13 mouse cellular contexts compared by ENCODE assay signal in the genomic region with DNA sequence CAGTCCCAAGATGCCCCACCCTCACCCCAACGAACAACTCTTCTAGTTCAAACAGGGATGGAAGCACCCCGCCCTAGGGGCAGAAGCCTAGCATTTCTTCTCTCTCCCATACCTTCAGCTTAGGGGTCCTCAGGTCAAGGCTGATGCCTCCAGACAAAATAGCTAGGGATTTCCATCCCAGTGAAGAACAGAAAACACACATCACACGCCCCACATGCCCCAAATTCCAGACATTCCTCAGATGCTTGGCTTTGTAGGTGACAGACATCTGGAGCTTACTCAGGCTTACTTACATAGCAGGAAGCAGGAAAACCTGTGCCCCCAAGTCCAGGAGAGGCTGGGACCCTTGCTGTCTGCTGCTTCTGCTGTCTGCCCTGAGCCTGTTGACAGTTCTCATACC.
A peak's percentile ranks its signal among the peaks of the same experiment; 100 is the strongest.
DNase-seq lines count a peak whose midpoint lies in the region; ATAC-seq and TF ChIP-seq lines count a peak whose summit lies in the region.
"Had no signal": no experiment of that assay in that cellular context is flagged by ENCODE, and none has a peak within 500 bp of the region (broad histone marks: within the 10 kb centered on the region; RNA-seq: fewer than 3 reads in every experiment).

No protein-coding gene starts in this region.

- H3K4me2 ChIP-seq in lung, embryonic 14.5 days = no peak overlapping the region
- H3K4me2 ChIP-seq in embryonic facial prominence, embryonic 14.5 days (ENCODE audit: low read depth, low read length) = no peak overlapping the region
- H3K4me2 ChIP-seq in intestine, embryonic 15.5 days (replicated peaks) = no peak overlapping the region
- H3K4me2 ChIP-seq: forebrain, embryonic 15.5 days; heart, embryonic 15.5 days; midbrain, embryonic 15.5 days had no signal

- H3K27ac ChIP-seq in lung, embryonic 14.5 days (ENCODE audit: low read depth) = no peak overlapping the region
- H3K27ac ChIP-seq in embryonic facial prominence, embryonic 14.5 days (replicated peaks; ENCODE audit: low read depth, low read length) = no peak overlapping the region
- H3K27ac ChIP-seq in intestine, embryonic 15.5 days = no peak overlapping the region
- H3K27ac ChIP-seq: forebrain, embryonic 15.5 days; heart, embryonic 15.5 days; midbrain, embryonic 15.5 days had no signal

- no peaks in the 10 kb centered on the region for H3K27me3 ChIP-seq in lung, embryonic 14.5 days (ENCODE audit: insufficient read depth, low read length)
- no peaks in the 10 kb centered on the region for H3K27me3 ChIP-seq in embryonic facial prominence, embryonic 14.5 days (replicated peaks; ENCODE audit: control insufficient read depth, insufficient read depth, low read length)
- H3K27me3 ChIP-seq in intestine, embryonic 15.5 days (replicated peaks) = no peaks in the 10 kb centered on the region
- H3K27me3 ChIP-seq: forebrain, embryonic 15.5 days; heart, embryonic 15.5 days; midbrain, embryonic 15.5 days had no signal

- peak; percentile 52 for DNase-seq in lung, embryonic 14.5 days
- no peak for DNase-seq in lung, postnatal 4 days
- DNase-seq in R1 (ENCODE audit: low read depth, low spot score) = peak; percentile 99
- DNase-seq in embryonic facial prominence, embryonic 14.5 days (ENCODE audit: low spot score) = peak; percentile 60
- DNase-seq in lung, postnatal 14 days = peak; percentile 5
- DNase-seq in thymus, postnatal 25 days = no peak
- no peak for DNase-seq in urinary bladder, adult 2 months (ENCODE audit: low spot score)
- DNase-seq: cerebellum, postnatal 25 days; liver had no signal

- no peak overlapping the region for H3K4me3 ChIP-seq in lung, embryonic 14.5 days (ENCODE audit: low read depth, low read length)
- no peak overlapping the region for H3K4me3 ChIP-seq in embryonic facial prominence, embryonic 14.5 days (ENCODE audit: low read depth, low read length)
- no peak overlapping the region for H3K4me3 ChIP-seq in intestine, embryonic 15.5 days (replicated peaks)
- H3K4me3 ChIP-seq: forebrain, embryonic 15.5 days; heart, embryonic 15.5 days; midbrain, embryonic 15.5 days had no signal

- no peak for TF ChIP-seq CTCF in lung, embryonic 14.5 days (IDR thresholded peaks at IDR 0.05; ENCODE audit: low read depth)

- no peaks in the 10 kb centered on the region for H3K36me3 ChIP-seq in lung, embryonic 14.5 days (ENCODE audit: insufficient read depth)
- H3K36me3 ChIP-seq in embryonic facial prominence, embryonic 14.5 days (ENCODE audit: control insufficient read depth, insufficient read depth, low read length) = no peaks in the 10 kb centered on the region
- H3K36me3 ChIP-seq in intestine, embryonic 15.5 days = no peaks in the 10 kb centered on the region
- H3K36me3 ChIP-seq: forebrain, embryonic 15.5 days; heart, embryonic 15.5 days; midbrain, embryonic 15.5 days had no signal

- H3K9me3 ChIP-seq in lung, embryonic 14.5 days (ENCODE audit: low read depth, low read length) = no peaks in the 10 kb centered on the region
- no peaks in the 10 kb centered on the region for H3K9me3 ChIP-seq in embryonic facial prominence, embryonic 14.5 days (ENCODE audit: control insufficient read depth, low read length)
- no peaks in the 10 kb centered on the region for H3K9me3 ChIP-seq in intestine, embryonic 15.5 days
- H3K9me3 ChIP-seq: forebrain, embryonic 15.5 days; heart, embryonic 15.5 days; midbrain, embryonic 15.5 days had no signal

- 15% methylated on average over 3 of the region's 3 CpGs for WGBS in lung, embryonic 14.5 days
- 29% methylated on average over 3 of the region's 3 CpGs for WGBS in embryonic facial prominence, embryonic 14.5 days
- 22% methylated on average over 3 of the region's 3 CpGs for WGBS in intestine, embryonic 15.5 days

- no peak overlapping the region for H3K9ac ChIP-seq in lung, embryonic 14.5 days
- no peak overlapping the region for H3K9ac ChIP-seq in embryonic facial prominence, embryonic 14.5 days (ENCODE audit: low read depth, low read length)
- no peak overlapping the region for H3K9ac ChIP-seq in intestine, embryonic 15.5 days
- H3K9ac ChIP-seq: forebrain, embryonic 15.5 days; heart, embryonic 15.5 days; midbrain, embryonic 15.5 days had no signal

- H3K4me1 ChIP-seq in lung, embryonic 14.5 days (ENCODE audit: insufficient read depth) = peaks cover 10% of the 10 kb centered on the region
- peaks cover 6% of the 10 kb centered on the region; the same call in 1 of the 2 replicates for H3K4me1 ChIP-seq in embryonic facial prominence, embryonic 14.5 days (ENCODE audit: control insufficient read depth, insufficient read depth, low read length)
- no peaks in the 10 kb centered on the region for H3K4me1 ChIP-seq in intestine, embryonic 15.5 days (replicated peaks)
- H3K4me1 ChIP-seq: forebrain, embryonic 15.5 days; midbrain, embryonic 15.5 days had no signal

- ATAC-seq in lung, embryonic 14.5 days (ENCODE audit: insufficient read depth) = peak; percentile 14; the same call in 1 of the 2 replicates
- ATAC-seq in embryonic facial prominence, embryonic 14.5 days (ENCODE audit: low read depth) = 0 out of 2 replicates have a peak, but pooled peaks have one; percentile 60
- ATAC-seq in intestine, embryonic 15.5 days = no peak
- ATAC-seq: forebrain, embryonic 15.5 days; midbrain, embryonic 15.5 days had no signal

Comparison
In these comparisons a context has a peak if more than half of its experiments do, and no peak if none do; other contexts are left out.
1. DNase-seq: peak in lung, embryonic 14.5 days (single experiment), R1 (single experiment), embryonic facial prominence, embryonic 14.5 days (single experiment) and lung, postnatal 14 days (single experiment); none in lung, postnatal 4 days (0 of 2), thymus, postnatal 25 days (single experiment) and urinary bladder, adult 2 months (single experiment).